Mouse (Mus musculus) embryo, embryonic 11 days (tissue): ENCODE data around the gene Lrrk1.

Experiments
- DNase-seq: peaks from one replicate; pipeline ENCODE4 v3.0.0-alpha.2; 2015

The Lrrk1 gene

GRCm38 (mm10) chr7:66180711-66181365 is 207.3 kb downstream of the Lrrk1 start:
- DNase-seq: no peak

- no peak for DNase-seq
Observed at GRCm38 (mm10) chr7:66180260-66180659, 207.9 kb downstream of the Lrrk1 start.

- DNase-seq: no peak
Observed at GRCm38 (mm10) chr7:66179711-66180110, 208.4 kb downstream of the Lrrk1 start.

GRCm38 (mm10) chr7:66179120-66179581 is 209.0 kb downstream of the Lrrk1 start:
- no peak for DNase-seq

DNA sequence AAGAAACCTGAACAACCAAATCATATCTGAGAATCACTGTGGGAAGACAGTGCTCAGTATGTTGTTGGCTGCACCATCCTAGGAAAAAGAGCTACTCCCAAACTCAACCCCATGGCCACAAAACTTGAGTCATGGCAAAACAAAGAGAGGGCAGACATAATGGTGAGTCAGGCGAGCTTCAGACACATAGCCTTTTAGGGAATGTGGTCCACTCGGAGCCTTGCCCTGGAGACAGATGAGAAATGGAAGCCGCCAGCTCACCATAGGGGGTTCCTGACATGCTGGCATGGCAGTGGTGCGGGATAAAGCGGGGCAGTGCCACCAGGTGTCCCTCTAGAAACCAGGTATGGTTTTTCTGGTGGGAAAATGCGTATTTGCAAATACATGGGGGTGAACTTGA is 210.0 kb downstream of the Lrrk1 start:
- DNase-seq: no peak

- DNase-seq: no peak
Observed at GRCm38 (mm10) chr7:66176929-66177328, 211.2 kb downstream of the Lrrk1 start.
